Mouse (Mus musculus): ENCODE results near the gene Poglut1.

The Poglut1 gene

DNA sequence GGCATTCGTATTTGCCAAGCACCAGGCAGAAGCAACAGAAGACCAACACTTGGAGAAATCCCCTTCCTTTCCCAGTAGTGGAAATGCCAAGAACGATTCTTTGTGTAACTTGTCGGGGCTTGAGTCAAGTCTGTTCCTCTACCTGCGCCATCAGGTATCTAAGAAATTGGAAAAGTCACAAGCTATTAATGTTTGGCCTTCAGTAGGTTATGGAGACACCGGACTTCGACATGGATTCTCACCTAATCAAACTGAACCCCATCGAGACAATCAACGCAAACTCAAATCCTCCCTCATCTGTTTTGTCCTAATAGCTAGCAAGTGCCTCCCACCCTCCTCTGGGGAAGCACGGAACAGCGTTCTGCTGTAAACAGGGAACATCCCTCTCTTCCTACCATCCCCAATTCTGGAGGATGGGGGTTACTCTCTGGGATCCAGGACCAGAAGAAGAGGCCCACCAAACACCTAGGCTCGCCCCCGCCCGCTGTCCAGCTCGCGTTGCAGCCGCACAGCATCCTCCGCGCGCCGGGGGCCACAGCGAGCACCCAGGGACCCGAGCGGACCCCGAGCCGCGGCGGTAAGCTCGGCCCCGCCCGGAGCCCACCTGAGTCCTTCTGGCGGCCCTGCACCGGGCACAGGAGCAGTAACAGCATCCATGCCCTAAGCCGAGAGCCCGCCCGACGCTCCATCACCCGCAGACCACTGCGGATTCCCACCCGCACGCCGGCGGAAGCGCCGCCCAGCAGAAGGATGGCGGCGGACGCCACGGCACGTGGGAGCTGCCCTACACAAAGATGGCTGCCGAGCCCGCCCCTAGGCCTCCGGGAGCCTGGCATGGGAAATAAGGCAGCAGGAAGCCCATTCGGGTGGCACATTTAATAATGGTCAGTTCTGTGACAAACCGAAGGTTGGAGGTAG, at the start of gene Poglut1:
Poglut1 (minus strand) TSS at position 780 of the 918 bp plus-strand sequence.
- peak; percentile 41 for DNase-seq (ENCODE audit: low spot score)

DNA sequence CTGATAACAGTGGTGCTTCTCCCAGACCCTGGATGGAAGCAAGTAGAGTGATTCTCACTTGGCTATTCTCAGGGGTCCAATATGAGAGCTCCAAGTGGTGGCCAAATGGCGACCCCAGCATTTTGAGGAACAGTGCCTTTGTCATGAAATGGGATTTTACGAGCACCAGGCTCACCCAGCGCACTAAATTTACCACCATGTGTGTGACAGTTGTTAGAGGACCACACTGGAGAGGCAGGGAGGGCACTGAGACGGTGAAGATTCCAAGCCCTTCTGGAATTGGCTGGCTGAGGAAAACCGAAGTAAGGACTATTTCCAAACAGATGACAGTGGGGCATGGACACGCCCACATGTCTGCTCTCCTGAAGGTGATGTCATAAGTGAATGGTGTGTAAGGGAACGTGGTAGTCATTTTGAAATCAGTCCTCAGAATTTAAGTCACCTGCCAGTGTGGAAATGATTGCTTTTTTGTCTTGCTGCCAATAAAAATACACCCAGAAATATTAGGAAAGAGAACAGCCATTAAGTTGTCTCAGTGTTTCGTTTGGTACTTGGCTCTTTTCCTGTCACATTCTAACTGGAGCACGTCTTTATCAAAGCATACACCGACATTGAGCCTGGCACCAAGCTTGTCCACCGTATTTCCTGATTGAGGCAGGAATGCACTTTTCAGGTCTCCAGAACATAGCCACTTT, 49.1 kb upstream of the Poglut1 start:
- no peak for DNase-seq (ENCODE audit: low spot score)

DNA sequence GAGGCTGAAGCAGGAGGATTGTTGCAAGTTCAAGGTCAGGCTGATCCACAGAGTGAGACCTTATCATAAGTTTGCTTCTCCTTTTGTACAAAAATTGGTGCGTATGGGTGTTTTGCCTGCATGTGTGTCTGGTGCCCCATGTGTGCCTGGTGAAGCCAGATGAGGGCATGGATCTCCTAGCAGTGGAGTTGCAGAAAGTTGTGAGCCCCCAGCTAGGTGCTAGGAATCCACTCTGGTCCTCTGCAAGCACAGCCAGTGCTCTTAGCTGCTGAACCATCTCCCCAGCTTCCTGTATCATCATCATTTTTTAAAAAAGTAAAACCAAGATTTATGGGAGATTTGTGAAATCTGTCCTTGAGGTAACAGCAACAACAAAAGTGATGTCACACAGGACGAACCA, 46.6 kb upstream of the Poglut1 start:
- DNase-seq (ENCODE audit: low spot score): no peak

DNA sequence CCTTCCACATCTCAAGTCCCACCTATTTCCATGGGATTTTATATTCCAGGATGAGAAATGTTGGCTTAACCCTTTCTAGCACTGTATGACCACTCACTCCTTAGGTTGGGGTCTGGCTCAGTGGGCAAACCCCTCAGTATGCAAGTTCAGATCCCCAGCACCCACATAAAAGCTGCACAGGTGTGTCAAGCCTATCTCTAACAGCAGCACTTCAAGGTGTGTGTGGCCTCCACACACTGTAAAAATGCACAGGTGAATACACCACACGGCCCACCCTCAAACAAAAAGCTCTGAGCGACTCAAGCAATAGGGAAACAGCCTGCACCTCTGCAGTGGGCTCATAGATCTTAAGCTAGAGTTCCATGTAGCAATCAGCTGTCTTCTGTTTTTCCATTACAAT, 46.0 kb upstream of the Poglut1 start:
- DNase-seq (ENCODE audit: low spot score): no peak

DNA sequence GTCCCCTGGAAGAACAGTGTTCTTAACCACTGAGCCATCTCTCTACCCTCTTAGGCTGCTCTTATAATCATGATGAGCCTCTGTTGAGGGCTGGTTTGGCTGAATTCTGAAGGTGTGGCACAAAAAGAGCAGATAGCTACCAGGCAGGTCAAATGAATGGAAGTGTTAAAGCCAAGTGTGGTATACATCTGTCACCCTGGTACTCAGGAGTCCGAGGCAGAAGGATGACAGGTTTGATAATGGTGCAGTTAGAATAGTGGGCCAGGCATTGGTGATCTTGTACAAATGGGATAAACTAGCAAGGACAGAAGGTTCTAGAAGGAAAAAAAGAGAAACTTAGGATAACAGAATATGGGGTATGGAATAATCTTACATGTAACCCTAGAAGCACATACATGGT, 44.4 kb upstream of the Poglut1 start:
- no peak for DNase-seq (ENCODE audit: low spot score)

DNA sequence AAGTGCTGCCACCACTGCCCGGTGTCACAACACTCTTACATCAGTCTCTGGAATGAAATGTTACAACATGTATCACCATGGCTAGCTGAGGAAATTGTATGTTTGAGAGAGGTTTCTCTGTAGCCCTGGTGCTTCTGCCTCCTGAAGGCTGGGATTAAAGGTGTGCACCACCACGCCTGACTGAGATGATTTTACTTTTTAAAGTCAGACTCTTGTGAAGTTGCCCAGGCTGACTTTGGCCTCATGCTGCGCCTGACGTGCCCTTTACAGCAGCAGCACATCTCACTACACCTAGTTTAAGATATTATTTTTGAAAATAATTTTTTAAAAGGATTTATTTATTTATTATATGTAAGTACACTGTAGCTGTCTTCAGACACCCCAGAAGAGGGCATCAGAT, 42.9 kb upstream of the Poglut1 start:
- no peak for DNase-seq (ENCODE audit: low spot score)

DNA sequence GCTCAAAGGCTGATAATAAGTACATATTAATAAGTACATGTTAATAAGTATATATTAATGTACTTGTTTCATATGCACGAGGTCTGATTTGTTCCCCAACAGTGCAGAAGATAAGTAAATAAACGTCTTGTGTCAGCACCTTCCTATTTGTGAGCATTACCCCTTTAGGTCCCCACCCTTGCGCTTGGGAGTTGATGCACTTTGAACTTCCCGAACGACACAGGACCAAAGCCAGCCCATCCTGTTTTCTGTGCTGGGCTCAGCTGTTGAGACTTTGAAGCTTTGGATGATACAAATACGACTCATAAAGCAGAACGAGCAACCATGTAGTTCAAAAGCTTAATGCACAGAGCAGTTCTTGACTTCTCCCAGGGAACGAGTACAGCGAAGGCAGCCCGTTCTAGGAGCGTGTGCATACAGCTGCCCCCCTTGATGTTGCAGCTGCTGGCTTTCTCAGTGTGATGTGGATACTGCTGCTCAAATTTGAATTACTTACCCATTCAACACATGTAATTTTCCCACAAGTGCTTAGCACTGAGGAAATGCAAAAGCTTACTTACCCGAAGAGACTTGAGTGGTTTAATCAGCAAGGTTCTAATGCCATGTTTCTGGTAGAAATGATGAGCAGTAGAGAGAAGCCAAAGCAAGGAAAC, 42.1 kb upstream of the Poglut1 start:
- DNase-seq (ENCODE audit: low spot score): no peak

DNA sequence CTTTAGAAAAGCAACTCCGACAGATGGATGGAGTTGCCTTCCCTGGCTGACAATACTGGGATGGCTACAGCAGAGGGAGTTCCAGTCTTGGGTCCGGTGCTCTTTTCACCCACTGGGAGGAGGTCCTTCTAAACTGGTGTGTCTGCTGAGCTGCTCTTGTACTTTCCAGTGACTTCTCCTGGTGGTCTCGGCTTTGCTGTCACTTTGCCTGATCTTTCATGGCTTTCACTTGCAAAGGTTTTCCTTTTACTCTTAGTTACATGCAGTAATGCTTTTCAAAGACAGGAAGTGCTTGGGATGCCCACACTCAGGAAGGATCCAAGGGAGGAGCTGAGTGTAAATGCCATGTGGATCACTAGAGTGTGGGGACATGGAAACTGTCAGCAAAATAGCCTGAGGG, 41.4 kb upstream of the Poglut1 start:
- no peak for DNase-seq (ENCODE audit: low spot score)

DNA sequence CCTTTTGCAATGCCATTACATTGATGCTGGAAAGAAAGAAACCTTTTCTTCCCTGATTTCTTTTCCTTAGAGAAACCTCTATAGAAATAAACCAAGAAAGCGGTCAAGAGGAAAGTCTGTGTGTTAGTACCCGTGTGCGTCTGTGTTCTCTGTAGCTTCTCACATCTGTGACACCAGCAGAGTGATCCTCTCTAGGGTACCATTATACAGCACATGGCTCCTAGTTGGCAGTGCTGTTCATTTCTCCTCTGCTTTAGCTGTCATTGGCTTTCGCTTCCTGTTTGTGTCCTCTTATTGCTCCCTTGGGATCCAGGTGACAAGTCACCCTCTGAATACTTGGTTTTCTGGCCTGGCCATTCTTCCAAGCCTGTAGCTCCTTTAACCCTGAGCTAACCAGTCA, 37.5 kb upstream of the Poglut1 start:
- no peak for DNase-seq (ENCODE audit: low spot score)

DNA sequence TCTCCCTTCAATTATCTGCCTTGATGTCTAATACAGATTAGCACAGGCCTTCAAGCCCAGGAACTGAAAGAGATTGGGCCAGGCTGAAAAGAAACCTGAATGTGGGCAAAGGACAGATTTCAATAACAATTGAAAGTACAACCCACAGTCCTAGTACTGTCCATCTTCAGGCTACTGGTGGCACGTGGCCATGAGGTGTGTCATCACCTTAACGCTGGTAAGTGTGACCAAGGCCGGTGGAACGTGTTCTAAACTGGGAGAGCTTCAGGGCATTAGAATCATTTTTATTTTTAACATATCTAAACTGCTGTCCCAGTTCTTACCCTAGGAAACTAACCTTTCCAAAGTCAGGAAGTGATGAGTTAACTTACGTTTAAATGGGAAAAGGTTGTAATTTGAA, 37.1 kb upstream of the Poglut1 start:
- no peak for DNase-seq (ENCODE audit: low spot score)

DNA sequence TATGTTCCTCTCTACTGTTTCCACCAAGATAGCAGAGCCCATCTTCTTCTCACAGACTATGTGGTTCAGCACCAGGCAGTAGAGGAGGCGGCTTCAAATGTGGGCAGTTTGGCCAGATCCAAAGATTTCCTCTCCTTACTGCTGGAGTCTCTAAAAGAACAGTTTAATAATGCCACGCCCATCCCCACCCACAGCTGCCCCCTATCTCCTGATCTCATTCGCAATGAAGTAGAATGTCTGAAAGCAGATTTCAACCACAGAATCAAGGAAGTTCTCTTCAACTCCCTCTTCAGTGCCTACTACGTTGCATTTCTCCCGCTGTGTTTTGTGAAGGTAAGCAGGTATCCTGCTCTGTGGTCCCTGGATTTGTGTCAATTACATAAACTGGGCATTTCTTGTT, 35.1 kb upstream of the Poglut1 start:
- no peak for DNase-seq (ENCODE audit: low spot score)

DNA sequence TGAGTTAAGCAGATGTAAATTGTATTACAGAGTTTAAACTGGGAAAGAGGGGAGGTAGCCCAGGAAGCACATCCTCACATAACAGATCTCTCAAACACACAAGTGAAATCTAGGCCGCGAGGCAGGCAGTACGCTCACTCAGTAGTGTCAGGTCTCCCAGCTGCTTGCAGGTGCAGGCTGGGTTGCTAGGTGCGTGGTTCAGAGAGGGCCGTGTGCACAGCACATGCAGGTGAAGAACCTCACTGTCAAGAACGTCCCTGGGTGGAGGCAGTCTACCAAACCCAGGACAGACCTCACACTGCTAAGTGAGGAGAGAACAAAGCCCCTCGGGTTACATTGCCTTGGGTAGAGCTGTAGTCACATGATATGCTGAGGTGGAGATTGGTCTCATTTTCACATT, 34.7 kb upstream of the Poglut1 start:
- DNase-seq (ENCODE audit: low spot score): no peak

DNA sequence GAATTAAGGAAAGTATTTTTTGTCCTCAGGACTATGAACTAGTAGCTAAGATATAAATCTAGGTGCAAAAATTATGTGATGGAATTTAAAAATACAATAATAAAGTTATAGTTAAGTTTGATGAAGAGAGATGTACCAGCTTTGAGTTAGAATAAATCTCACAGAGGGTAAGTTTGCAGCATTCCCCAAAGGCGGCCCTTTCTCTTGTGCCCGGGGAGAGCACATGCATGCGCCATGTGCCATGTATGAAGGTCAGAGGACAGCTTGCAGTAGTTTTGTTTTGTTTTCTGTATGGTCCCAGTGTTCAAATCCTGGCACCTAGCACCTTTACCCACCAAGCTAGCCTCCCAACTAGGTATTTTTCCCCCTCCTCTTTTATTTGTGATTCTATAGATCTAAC, 21.4 kb upstream of the Poglut1 start:
- DNase-seq (ENCODE audit: low spot score): no peak

DNA sequence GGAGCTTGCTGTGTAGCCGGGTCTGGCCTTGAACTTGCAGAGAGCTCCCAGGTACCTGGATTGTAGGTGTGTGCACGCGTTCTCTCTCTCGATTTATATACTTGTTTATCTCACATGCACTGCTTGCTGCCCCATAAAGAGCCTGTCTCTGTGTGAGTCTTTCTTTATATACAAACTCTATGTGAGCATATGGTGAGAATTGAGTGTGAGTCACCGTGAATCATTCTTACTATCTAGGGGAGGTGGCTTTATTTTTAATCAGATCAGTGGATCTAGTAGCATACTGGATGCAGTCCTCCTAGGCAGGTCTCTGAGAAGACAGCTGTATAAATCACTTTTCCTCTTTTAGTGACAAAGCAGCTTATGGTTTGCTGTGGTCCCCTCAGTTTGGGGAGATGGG, 18.1 kb upstream of the Poglut1 start:
- DNase-seq (ENCODE audit: low spot score): no peak

DNA sequence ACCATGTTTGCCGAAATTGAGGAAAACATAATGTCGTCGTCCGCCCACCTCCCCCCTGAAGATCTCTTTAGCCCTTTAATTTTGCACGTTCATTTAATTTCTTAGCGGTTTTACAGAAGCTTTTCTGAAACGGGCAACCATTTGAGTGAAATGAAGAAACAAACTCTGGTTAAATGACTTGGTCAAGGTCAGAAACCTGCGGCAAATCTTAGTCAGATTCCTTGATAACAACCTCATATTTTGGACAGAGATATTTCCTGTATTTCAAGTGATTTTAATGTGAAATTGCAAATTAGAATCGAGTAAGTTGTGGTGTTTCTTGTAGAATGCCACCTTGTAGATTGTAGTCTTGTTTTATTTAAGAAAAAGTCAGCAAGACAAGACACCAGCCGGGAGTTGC, 13.5 kb upstream of the Poglut1 start:
- DNase-seq (ENCODE audit: low spot score): no peak

DNA sequence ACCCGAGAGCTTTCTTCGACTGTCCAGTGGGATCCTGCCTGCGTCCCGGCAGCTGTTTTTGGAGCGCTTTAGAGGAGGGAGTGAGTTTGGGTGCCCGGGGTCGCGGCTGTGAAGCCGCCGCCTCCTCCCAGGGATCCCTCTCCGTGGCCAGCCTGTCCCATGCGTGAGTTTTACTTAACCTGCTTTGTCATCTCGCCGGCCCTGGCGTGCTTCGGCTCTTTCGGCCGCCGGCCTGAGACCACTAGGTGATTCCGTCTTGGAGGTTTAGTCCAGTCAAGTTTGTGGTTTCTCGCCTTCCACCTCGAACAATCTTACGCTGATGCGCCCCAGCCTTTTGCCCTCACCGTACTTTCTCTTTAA, 12.9 kb upstream of the Poglut1 start:
- no peak for DNase-seq (ENCODE audit: low spot score)

DNA sequence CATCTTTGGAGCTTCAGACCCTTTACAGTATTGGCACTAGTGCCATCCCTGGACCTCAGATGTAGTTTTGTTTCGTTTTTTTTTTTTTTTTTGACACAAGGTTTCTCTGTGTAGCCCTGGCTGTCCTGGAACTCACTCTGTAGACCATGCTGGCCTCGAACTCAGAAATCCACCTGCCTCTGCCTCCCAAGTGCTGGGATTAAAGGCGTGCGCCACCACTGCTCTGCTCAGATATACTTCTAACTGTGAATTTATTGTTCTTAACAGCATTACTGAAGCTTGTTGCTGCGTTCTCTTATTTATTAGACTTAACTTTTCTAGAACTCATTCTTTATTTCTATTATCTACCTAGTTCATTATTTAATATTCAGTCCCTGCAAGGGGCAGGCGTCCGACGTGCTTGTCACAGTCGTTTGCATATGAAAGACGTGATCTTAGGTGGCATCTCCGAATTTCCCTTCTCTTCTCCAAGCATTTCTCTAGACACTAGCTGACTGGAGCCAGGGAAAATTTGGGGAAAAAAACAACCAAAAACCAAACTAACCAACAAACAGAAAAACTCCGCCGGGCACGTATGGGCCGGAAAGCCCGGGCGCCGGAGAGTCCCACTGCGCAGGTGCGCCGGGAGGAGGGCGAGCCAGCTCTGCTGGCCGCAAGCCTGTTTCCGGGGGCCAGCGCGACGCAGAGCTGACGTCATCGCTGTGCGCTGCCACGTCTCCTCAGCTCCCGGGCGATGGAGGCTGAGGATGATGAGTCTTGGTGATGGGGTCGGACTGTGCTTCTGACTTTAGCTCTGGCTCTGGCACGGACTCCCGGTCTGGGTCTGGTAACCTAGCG, 12.3 kb upstream of the Poglut1 start:
- peak; percentile 82 for DNase-seq (ENCODE audit: low spot score)

DNA sequence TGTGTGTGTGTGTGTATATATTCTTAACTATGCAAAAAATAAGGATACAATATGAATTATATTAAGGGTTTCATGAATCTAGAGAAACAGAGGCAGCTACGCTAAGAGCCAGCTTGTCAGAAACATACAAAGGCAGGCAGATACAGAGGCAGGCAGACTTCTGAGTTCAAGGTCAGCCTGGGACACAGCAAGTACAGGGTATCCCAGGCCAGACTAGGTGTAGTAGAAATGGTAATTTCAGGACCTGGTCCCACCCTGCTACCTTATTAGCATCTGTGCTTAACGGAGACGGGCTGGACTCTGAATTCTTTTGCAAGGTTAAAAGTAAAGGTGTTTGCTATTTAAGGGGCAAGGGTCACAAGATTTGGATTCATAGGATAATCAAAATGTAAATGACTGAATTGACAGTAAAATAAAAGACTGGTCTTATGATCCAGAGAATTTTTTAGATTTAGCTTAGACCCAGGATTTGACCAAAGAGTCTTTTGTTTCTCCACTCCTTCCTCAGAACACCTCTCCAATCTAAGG, 8.2 kb upstream of the Poglut1 start, which contains the start of gene Tmem39a:
Tmem39a (plus strand) TSS at position 478 of the 528 bp plus-strand sequence.
- DNase-seq (ENCODE audit: low spot score): no peak

DNA sequence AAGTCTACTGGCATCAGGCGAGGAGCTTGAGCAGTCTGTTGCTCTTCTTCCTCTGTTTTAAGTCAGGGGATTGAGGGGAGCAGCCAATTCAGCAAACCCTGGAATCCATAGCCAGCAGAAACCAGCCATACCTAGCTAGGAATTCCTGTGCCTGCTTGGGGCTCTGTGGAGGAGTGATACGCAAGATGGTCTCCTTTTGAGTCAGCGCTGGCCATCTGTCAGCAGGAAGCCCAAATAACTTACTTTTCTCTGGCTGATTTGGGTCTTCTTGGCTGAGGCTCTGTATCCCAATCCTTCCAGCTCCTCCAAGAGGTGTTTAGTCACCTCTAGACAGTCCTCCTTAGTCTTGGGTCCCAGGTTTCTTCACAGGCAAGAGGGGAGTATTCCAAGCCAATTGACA, 5.9 kb upstream of the Poglut1 start:
- no peak for DNase-seq (ENCODE audit: low spot score)

DNA sequence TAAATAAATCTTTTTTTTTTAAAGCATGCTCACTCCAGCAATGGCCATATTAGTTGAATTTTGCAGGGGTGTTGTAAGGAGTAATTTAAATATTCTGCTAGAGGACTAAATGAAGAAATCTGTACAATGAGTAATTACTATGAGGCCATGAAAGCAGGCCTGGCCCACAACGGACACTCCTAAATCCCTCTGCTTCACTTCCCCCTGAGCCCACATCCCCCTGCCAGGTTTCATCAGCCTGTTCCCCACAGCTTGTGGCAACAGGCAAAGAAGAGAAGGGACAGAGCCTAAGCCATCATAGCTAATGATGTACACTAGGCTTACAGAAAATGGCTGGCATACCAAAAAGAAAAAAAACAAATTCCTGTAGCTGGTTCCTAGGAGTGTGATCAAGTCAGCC, 2.1 kb downstream of the Poglut1 start:
- DNase-seq (ENCODE audit: low spot score): no peak

DNA sequence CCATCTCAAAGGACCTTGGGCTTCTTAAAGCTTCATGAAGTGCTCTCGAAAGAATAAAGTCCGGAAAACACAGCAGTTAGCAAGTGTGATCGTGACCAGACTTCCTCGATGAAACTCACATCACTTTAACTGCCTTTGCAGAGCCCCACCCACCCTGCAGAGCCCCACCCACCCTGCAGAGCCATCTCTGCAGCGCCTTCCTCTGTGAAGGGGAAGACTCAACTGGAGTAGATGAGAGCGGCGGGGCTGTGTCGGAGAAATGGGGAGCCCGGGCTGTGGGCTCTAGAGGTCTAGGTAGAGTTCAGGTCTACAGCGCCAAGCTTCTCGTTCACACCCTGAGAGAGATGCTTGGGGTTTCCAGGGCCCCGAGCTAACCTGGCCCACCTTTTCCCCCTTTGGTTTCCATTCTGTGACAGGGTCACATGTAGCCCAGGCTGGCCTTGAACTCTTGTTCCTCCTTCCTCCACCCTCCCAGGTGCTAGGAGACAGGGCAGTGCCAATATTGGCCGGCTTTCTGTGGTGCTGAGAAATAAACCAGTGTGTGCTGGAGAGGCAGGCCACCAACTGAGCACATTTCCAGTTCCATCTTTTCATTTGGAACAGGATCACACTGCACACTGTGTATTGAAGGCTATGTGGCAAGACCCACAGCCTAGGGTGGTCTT, 11.2 kb downstream of the Poglut1 start:
- DNase-seq (ENCODE audit: low spot score): no peak

Measured in layer of hippocampus, adult 9-10 months (tissue).